Mouse (Mus musculus): ENCODE results near the gene Gfod1. TPM values are rescaled to one million over a fixed set of nuclear protein-coding genes. Genes with fewer than 3 reads are reported as not detected.

Gfod1 gene
- polyA plus RNA-seq, 1 experiment from 2014 or later = 0.51 TPM

DNA sequence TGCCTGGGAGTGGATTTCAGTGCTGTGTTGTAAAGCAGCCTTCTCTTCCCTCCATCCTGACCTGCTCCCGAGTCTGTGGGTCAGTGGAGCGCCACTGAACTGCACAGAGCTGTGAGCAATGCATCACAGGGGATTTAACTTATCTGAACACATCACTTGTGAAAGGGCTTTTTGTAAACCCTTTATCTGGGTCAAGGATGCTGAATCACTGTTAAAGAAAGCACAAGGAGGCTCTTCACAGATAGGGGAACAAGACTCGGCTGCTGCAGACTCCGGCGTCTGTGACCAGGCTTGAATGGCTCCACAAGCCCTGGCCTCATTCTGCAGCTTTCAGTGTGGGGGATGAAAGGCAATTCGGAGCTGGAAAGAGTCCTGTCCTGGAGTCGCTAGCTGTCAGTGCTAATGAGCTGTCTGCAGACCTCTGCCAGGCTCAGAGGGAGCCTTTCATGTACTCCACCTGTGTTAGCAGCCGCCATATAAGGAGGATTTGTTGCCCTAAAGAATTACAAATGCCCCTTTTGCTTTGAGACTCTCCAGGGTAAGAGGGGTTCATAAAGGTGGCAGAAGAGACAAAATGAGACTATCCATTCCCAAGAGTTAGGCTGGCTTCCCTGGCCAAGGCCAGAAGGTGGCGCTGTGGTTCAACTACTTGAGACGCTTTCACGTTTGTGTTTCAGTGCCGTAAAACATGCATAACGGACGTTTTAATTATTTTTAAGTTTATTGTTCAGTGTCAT is 121.3 kb downstream of the Gfod1 start:
- H3K4me2 ChIP-seq = peak overlapping the region; percentile 63
- H3K27ac ChIP-seq (replicated peaks) = peak overlapping the region; percentile 48
- ATAC-seq (ENCODE audit: extremely low read depth, insufficient number of reproducible peaks, low FRiP score, low TSS enrichment) = no peak
- WGBS = 6% methylated on average over 14 of the region's 14 CpGs
- peak overlapping the region; percentile 44 for H3K4me3 ChIP-seq
- H3K4me1 ChIP-seq = peaks cover 30% of the 10 kb centered on the region
- H3K9ac ChIP-seq = peak overlapping the region; percentile 62
- peaks cover 10% of the 10 kb centered on the region for H3K27me3 ChIP-seq (replicated peaks)
- H3K36me3 ChIP-seq = no peaks in the 10 kb centered on the region
- no peaks in the 10 kb centered on the region for H3K9me3 ChIP-seq

DNA sequence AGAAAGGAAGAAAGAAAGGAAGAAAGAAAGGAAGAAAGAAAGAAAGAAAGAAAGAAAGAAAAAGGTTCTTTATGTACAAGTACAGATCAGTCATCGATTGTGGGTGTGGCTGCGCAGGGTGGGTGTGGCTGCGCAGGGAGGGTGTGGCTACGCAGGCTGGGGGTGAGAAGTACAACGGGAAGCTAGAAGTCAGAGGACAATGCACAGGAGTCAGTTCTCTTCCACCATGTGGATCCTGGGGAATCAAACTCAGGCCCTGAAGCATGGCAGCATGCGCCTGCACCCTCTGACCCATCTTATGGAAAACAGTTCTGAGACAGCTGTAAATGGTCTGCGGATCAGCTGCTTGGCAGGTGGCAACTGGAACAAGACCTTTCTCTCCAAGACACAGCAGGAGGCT is 122.9 kb downstream of the Gfod1 start:
- H3K4me2 ChIP-seq = no peak overlapping the region
- 53% methylated on average over 7 of the region's 7 CpGs for WGBS
- no peaks in the 10 kb centered on the region for H3K36me3 ChIP-seq
- no peak overlapping the region for H3K9ac ChIP-seq
- H3K4me3 ChIP-seq = no peak overlapping the region
- peaks cover 30% of the 10 kb centered on the region for H3K4me1 ChIP-seq
- H3K9me3 ChIP-seq = no peaks in the 10 kb centered on the region
- no peak for ATAC-seq (ENCODE audit: extremely low read depth, insufficient number of reproducible peaks, low FRiP score, low TSS enrichment)
- H3K27ac ChIP-seq (replicated peaks) = no peak overlapping the region
- H3K27me3 ChIP-seq (replicated peaks) = peaks cover 10% of the 10 kb centered on the region

DNA sequence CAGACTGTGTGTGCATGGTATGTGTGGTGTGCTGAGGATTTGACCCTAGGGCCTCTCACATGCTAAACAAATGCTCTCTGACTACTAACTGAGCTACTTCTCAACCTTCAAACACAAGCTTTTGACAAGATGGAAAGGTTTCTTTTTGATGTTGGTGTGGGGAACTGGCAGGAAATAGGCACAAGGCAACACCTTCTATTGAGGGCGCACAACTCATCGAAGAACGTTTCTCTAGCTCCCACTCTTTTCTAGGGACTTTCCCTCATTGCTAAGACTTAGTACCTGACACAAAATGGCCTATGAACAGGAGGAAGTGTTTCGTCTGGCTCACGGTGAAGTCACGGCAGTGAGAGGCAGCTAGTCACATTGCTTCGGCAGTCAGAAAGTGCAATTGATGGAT is 126.7 kb downstream of the Gfod1 start:
- no peak overlapping the region for H3K4me2 ChIP-seq
- H3K4me1 ChIP-seq = peaks cover 12% of the 10 kb centered on the region
- no peaks in the 10 kb centered on the region for H3K36me3 ChIP-seq
- no peak overlapping the region for H3K27ac ChIP-seq (replicated peaks)
- WGBS = 87% methylated on average over 7 of the region's 7 CpGs
- no peak for ATAC-seq (ENCODE audit: extremely low read depth, insufficient number of reproducible peaks, low FRiP score, low TSS enrichment)
- H3K9me3 ChIP-seq = no peaks in the 10 kb centered on the region
- H3K27me3 ChIP-seq (replicated peaks) = peaks cover 10% of the 10 kb centered on the region
- no peak overlapping the region for H3K9ac ChIP-seq
- no peak overlapping the region for H3K4me3 ChIP-seq

DNA sequence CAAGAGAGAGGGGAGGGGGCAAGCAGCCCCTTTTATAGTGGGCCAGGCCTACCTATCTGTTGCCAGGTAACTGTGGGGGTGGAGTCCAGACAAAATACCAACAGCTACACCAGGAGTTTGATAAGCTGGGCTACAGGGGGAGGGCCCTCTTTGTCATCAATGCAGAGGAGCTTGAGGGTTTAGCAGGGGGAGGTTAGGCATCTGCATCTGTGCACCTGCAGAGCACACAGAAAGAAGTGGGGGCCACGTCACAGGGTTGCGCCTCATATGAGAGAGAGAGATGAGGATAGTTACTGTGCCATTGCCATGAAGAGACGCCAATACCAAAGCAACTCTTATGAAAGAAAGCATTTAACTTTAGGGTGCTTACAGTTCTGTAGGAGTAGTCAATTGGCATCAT is 127.3 kb downstream of the Gfod1 start:
- ATAC-seq (ENCODE audit: extremely low read depth, insufficient number of reproducible peaks, low FRiP score, low TSS enrichment) = no peak
- WGBS = 86% methylated on average over 3 of the region's 3 CpGs

DNA sequence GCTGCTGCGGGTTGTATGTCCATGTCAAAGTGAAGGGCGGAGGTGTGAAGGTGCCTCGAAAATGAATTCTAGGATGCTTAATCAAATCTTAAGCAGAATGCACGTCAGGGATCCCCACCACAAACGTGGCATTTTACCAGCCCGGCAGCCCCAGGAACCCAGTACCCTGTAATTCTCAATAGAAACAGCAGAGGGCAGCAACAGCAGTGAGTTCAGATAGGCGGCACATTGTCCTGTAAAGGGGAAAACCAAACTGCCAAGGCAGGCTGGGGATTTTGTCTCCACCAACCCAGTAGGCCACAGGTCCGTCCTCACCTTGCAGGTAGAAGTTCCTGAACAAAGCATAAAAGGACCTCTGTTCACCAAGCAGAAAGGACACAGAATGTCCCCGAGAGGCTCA is 130.7 kb downstream of the Gfod1 start:
- WGBS = 15% methylated on average over 9 of the region's 9 CpGs
- Histone ChIP-seq H3K27me3 (replicated peaks) (no peaks in the 10 kb centered on the region), H3K27ac (replicated peaks) (no peak overlapping the region), H3K4me2 (0 out of 2 replicates have a peak overlapping the region, but pooled peaks have one; percentile 27), H3K4me1 (peaks cover 14% of the 10 kb centered on the region), H3K9ac (no peak overlapping the region), H3K4me3 (no peak overlapping the region), H3K9me3 (no peaks in the 10 kb centered on the region), H3K36me3 (peaks cover 8% of the 10 kb centered on the region)
- no peak for ATAC-seq (ENCODE audit: extremely low read depth, insufficient number of reproducible peaks, low FRiP score, low TSS enrichment)

More for the DNA sequence above, 127.3 kb downstream of the Gfod1 start:
- Histone ChIP-seq H3K4me1 (peaks cover 14% of the 10 kb centered on the region), H3K27me3 (replicated peaks) (peaks cover 4% of the 10 kb centered on the region), H3K4me3 (no peak overlapping the region), H3K9ac (no peak overlapping the region), H3K36me3 (no peaks in the 10 kb centered on the region), H3K27ac (replicated peaks) (no peak overlapping the region), H3K4me2 (no peak overlapping the region), H3K9me3 (no peaks in the 10 kb centered on the region)

DNA sequence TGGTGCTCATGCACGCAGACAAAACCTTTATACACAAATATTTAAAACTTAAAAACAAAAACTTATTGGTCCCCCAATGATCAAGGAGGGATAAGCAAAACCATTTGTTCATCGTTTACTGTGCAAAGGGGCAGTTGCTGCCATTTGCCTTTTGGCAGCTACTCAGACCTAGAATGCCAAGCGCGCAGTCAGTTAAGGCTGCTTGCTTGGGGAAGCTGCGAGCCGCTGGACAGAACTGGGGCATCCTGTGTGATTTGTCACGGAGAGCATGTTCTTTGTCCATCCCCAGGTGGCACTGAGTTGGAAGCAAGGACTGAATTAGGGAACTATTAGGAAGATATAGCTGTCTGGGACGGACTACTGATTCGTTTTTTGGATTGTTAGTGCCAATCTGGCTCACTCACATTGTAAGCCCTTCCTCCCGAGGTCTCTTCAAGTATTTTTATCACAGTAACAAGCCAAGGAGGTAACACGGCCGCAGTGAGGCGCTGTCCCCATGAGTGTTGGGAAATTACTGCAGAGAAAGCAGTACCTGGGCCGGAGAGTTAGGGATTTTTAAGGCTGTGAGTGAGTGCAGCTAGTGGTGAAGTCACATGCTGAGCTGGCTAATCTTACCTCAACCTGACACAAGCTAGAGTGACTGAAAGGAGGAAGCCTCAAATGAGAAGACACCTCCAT is 131.8 kb downstream of the Gfod1 start:
- peak overlapping the region; percentile 88 for H3K9ac ChIP-seq
- no peaks in the 10 kb centered on the region for H3K27me3 ChIP-seq (replicated peaks)
- H3K4me1 ChIP-seq = peaks cover 14% of the 10 kb centered on the region
- 26% methylated on average over 14 of the region's 14 CpGs for WGBS
- H3K27ac ChIP-seq (replicated peaks) = peak overlapping the region; percentile 88; the same call in 1 of the 2 replicates
- peak overlapping the region; percentile 84 for H3K4me3 ChIP-seq
- peaks cover 18% of the 10 kb centered on the region for H3K36me3 ChIP-seq
- H3K9me3 ChIP-seq = no peaks in the 10 kb centered on the region
- ATAC-seq (ENCODE audit: extremely low read depth, insufficient number of reproducible peaks, low FRiP score, low TSS enrichment) = no peak
- peak overlapping the region; percentile 84 for H3K4me2 ChIP-seq

DNA sequence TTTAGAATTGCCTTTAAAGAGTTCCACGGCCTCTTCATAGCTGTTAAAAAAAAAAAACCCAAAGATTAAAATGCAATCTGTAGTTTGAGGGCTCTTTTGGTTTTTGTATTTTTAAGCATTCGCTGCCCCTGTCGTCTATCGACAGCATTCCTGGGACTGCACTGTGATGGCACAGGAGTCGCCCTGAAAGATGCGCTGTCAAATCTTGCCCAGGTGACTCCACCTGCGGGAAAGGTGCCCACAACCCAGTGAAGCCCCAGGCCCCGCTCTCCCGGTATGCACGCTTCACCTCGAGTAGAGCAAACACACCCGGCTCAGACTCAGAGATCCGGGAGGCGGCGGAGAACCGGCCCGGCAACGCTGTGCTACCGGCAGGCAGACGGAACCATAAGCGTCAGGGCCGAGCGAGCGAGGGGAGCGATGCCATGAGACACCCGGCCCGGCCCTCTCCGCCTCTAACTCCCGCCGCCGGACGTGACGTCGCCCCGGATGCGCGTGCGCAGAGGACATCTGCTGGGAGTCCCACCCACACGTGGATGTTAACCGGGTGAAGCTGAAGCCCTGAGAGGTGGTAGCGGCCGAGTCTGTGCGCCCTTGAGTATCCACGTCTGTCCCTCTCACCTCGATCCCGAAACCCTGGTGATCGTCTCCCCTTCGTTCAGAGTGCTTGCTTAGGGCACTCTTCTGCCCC is 132.8 kb downstream of the Gfod1 start, which contains the start of gene Tbc1d7:
Gene Tbc1d7 (minus strand): TSS at position 482 of the 691 bp plus-strand sequence.
- H3K4me3 ChIP-seq = peak within 1 kb of the TSS; percentile 84
- H3K9ac ChIP-seq = peak within 1 kb of the TSS; percentile 95
- ATAC-seq (ENCODE audit: extremely low read depth, insufficient number of reproducible peaks, low FRiP score, low TSS enrichment) = peak; percentile 91
- peak within 1 kb of the TSS; percentile 88 for H3K27ac ChIP-seq (replicated peaks)
- H3K9me3 ChIP-seq = no peaks in the 10 kb centered on the region
- H3K4me2 ChIP-seq = peak within 1 kb of the TSS; percentile 84
- under 1% methylated on average over 48 of the region's 48 CpGs for WGBS
- H3K36me3 ChIP-seq = peaks cover 25% of the 10 kb centered on the region
- no peaks in the 10 kb centered on the region for H3K27me3 ChIP-seq (replicated peaks)
- H3K4me1 ChIP-seq = peaks cover 14% of the 10 kb centered on the region

DNA sequence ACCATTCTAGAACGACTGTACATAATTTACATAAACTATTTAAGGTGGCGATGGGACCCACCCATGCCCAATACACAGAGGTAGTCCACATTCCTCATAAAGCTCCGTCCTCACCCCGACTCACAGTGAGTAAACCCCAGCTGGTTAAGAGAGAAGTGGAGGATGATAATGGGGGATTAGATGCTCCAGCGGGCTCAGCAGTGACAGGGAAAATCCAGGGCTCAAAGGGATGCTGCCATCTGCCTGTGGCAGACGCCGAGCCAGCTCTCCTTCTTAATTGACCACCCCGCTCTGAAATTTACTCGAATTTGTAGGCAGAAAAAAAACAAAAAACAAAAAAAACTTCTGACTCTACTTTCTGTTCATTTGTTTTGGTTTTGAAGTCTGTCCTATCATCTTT is 136.3 kb downstream of the Gfod1 start:
- Histone ChIP-seq H3K9me3 (no peaks in the 10 kb centered on the region), H3K27ac (replicated peaks) (no peak overlapping the region), H3K9ac (no peak overlapping the region), H3K4me1 (peaks cover 14% of the 10 kb centered on the region), H3K27me3 (replicated peaks) (no peaks in the 10 kb centered on the region), H3K4me3 (no peak overlapping the region), H3K36me3 (peaks cover 57% of the 10 kb centered on the region), H3K4me2 (no peak overlapping the region)
- 78% methylated on average over 9 of the region's 9 CpGs for WGBS
- no peak for ATAC-seq (ENCODE audit: extremely low read depth, insufficient number of reproducible peaks, low FRiP score, low TSS enrichment)

DNA sequence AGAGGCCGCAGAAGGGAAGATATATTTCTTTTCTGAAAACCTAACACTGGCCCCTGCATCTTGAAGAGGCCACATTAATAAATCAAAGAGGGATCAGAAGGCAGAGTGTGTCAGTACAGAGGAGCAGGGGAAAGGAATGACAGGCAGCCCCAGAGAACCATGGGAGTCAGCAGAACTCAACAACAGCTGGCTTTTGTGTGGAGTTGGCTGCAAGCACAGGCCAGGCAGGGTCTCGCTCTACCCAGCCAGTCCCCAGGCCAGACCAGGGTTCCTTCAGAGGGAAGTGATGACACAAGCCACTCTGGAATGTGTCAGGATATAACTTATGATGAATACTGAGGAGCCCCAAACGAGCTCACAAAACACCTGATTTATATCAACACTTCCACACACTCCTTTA is 144.5 kb downstream of the Gfod1 start:
- ATAC-seq (ENCODE audit: extremely low read depth, insufficient number of reproducible peaks, low FRiP score, low TSS enrichment) = peak; percentile 61; the same call in 1 of the 2 replicates
- H3K4me1 ChIP-seq = peaks cover 29% of the 10 kb centered on the region

DNA sequence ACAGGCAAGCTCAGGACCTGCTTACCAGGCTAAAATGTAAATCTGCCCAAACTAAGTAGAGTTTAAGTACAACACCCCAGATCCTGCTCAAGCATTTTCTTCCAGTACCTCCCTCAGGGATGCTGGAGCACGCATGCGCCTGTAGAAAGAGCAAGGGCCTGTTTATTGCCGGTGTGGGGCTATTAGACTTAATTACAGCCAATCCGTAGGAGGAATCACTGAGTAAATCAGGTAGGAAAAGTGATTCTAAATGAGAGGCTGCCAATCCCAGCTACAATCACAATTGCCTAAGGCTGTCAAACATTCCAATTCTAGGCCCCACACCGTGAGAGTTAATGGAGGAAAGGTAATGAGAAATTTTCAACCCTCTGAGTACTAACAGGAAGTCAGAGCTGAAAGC is 145.7 kb downstream of the Gfod1 start:
- no peak overlapping the region for H3K4me3 ChIP-seq
- H3K9me3 ChIP-seq = no peaks in the 10 kb centered on the region
- peaks cover 57% of the 10 kb centered on the region for H3K36me3 ChIP-seq
- 82% methylated on average over 5 of the region's 5 CpGs for WGBS
- no peaks in the 10 kb centered on the region for H3K27me3 ChIP-seq (replicated peaks)
- peak overlapping the region; percentile 30 for H3K4me2 ChIP-seq
- H3K4me1 ChIP-seq = peaks cover 29% of the 10 kb centered on the region
- H3K9ac ChIP-seq = 0 out of 2 replicates have a peak overlapping the region, but pooled peaks have one; percentile 59
- 0 out of 2 replicates have a peak overlapping the region, but pooled peaks have one; percentile 80 for H3K27ac ChIP-seq (replicated peaks)
- ATAC-seq (ENCODE audit: extremely low read depth, insufficient number of reproducible peaks, low FRiP score, low TSS enrichment) = no peak

More for the DNA sequence above, 144.5 kb downstream of the Gfod1 start:
- H3K4me2 ChIP-seq = peak overlapping the region; percentile 30
- H3K36me3 ChIP-seq = peaks cover 57% of the 10 kb centered on the region
- no peaks in the 10 kb centered on the region for H3K27me3 ChIP-seq (replicated peaks)
- H3K27ac ChIP-seq (replicated peaks) = peak overlapping the region; percentile 80
- peak overlapping the region; percentile 59 for H3K9ac ChIP-seq
- H3K4me3 ChIP-seq = 0 out of 2 replicates have a peak overlapping the region, but pooled peaks have one; percentile 2
- H3K9me3 ChIP-seq = no peaks in the 10 kb centered on the region
- 35% methylated on average over 3 of the region's 3 CpGs for WGBS

DNA sequence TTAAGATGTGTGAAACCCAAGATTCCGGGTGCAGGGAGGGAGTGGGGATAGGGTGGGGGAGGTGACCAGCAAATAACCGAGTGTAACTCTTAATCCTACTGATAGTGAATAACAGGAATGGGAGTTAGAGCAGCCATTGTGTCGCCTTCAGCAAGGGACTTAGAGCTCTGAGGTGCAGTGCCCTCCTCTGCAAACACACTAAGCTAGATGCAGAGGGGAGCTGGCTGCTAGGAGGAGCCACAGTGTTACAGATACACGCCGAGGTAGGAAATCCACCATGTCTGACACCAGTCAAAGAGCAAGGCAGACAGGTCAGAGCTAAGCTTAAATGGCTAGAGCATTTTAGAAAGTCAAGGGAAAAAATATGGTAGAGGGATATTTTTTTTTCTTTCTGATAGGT is 146.6 kb downstream of the Gfod1 start:
- Histone ChIP-seq H3K9me3 (no peaks in the 10 kb centered on the region), H3K4me3 (no peak overlapping the region), H3K4me1 (peaks cover 29% of the 10 kb centered on the region), H3K4me2 (0 out of 2 replicates have a peak overlapping the region, but pooled peaks have one; percentile 11), H3K27ac (replicated peaks) (peak overlapping the region; percentile 34; the same call in 1 of the 2 replicates), H3K27me3 (replicated peaks) (no peaks in the 10 kb centered on the region), H3K36me3 (peaks cover 61% of the 10 kb centered on the region), H3K9ac (0 out of 2 replicates have a peak overlapping the region, but pooled peaks have one; percentile 1)
- WGBS = 37% methylated on average over 5 of the region's 5 CpGs
- no peak for ATAC-seq (ENCODE audit: extremely low read depth, insufficient number of reproducible peaks, low FRiP score, low TSS enrichment)
